Mouse (Mus musculus) kidney, postnatal 4 days (tissue): ENCODE measurements at regions not wholly inside any gene's neighbourhood (a gene's known extent, or its start where the extent isn't known, plus 50 kb on each side); places are given as distances from the start of the nearest gene placed in this dataset.

ENCODE experiments used
- DNase-seq, 2 experiments: peaks; one replicate each; pipeline ENCODE4 v3.0.0; 2021; ENCODE audit warnings: mixed read lengths in 2 of 2

- DNase-seq, result peak in 1 of 2 experiments; percentile 64
Measured at GRCm38 (mm10) chr10:111558675-111559340, 52.7 kb downstream of the Phlda1 start.

GRCm38 (mm10) chr10:111559341-111560246 is 53.5 kb downstream of the Phlda1 start:
- DNase-seq, result no peak

- DNase-seq, result no peak
Measured at GRCm38 (mm10) chr10:111562628-111563027, 56.5 kb downstream of the Phlda1 start.

GRCm38 (mm10) chr10:111566873-111567381 is 60.8 kb downstream of the Phlda1 start:
- DNase-seq, result peak; percentile 46 to 59

- DNase-seq, result no peak
Measured at GRCm38 (mm10) chr10:111570501-111571258, 64.6 kb downstream of the Phlda1 start.

GRCm38 (mm10) chr10:111574231-111574630 is 68.1 kb downstream of the Phlda1 start:
- DNase-seq, result no peak

GRCm38 (mm10) chr10:111574812-111575211 is 68.7 kb downstream of the Phlda1 start:
- no peak for DNase-seq

GRCm38 (mm10) chr10:111575256-111575655 is 69.2 kb downstream of the Phlda1 start:
- DNase-seq, result no peak

GRCm38 (mm10) chr10:111575926-111576325 is 69.8 kb downstream of the Phlda1 start:
- peak in 1 of 2 experiments; percentile 31 for DNase-seq

- DNase-seq, result no peak
Measured at GRCm38 (mm10) chr10:111576395-111577069, 70.4 kb downstream of the Phlda1 start.

GRCm38 (mm10) chr10:111578536-111578935 is 72.5 kb downstream of the Phlda1 start:
- DNase-seq, result no peak

- DNase-seq, result no peak
Measured at GRCm38 (mm10) chr10:111579481-111579880, 73.4 kb downstream of the Phlda1 start.

- peak in 1 of 2 experiments; percentile 50 for DNase-seq
Measured at GRCm38 (mm10) chr10:111580401-111581100, 74.5 kb downstream of the Phlda1 start.

GRCm38 (mm10) chr10:111581847-111582246 is 75.8 kb downstream of the Phlda1 start:
- no peak for DNase-seq

- peak; percentile 59 to 68 for DNase-seq
Measured at GRCm38 (mm10) chr10:111582321-111583123, 76.4 kb downstream of the Phlda1 start.

GRCm38 (mm10) chr10:111583124-111583743 is 77.1 kb downstream of the Phlda1 start:
- no peak for DNase-seq

GRCm38 (mm10) chr10:111583744-111584152 is 77.7 kb downstream of the Phlda1 start:
- no peak for DNase-seq

- no peak for DNase-seq
Measured at GRCm38 (mm10) chr10:111587891-111588611, 82.0 kb downstream of the Phlda1 start.

GRCm38 (mm10) chr10:111589186-111589585 is 83.1 kb downstream of the Phlda1 start:
- no peak for DNase-seq
